Mouse (Mus musculus) midbrain, embryonic 11.5 days (tissue): Measurements from ENCODE around the gene Rasa3. TPM values are rescaled to one million over a fixed set of nuclear protein-coding genes. Genes with fewer than 3 reads are reported as not detected.

Source experiments
- ATAC-seq: fragments of 200-750 bp; cut with Nextera tagmentation; 2 replicates; pipeline ENCODE4 v1.8.0; 2017; ENCODE audit warnings: moderate TSS enrichment, moderate library complexity; ENCODE audit not compliant: low FRiP score
- DNase-seq: peaks from one replicate; pipeline ENCODE4 v3.0.0; 2015; ENCODE audit warnings: low spot score; ENCODE audit errors: missing footprints
- H3K27ac ChIP-seq: fragments of 300-500 bp; sonication (generic); 2 replicates; pipeline ENCODE4 v1.5.1; 2014; ENCODE audit warnings: low read depth, low read length
- H3K27me3 ChIP-seq: fragments of 300-500 bp; sonication (generic); 2 replicates; pipeline ENCODE4 v1.6.1; 2014; ENCODE audit warnings: mild to moderate bottlenecking, low read length, moderate library complexity, mixed read lengths; ENCODE audit not compliant: control insufficient read depth, insufficient read depth
- H3K36me3 ChIP-seq: fragments of 300-500 bp; sonication (generic); 2 replicates; pipeline ENCODE4 v1.6.1; 2014; ENCODE audit warnings: mild to moderate bottlenecking, low read length, moderate library complexity, mixed read lengths; ENCODE audit not compliant: control insufficient read depth, insufficient read depth
- H3K4me1 ChIP-seq: fragments of 300-500 bp; sonication (generic); 2 replicates; pipeline ENCODE4 v1.6.1; 2014; ENCODE audit warnings: low read length; ENCODE audit not compliant: control insufficient read depth, insufficient read depth
- H3K4me2 ChIP-seq: fragments of 300-500 bp; sonication (generic); 2 replicates; pipeline ENCODE4 v1.6.1; 2014; ENCODE audit warnings: mild to moderate bottlenecking, moderate library complexity
- H3K4me3 ChIP-seq: fragments of 300-500 bp; sonication (generic); 2 replicates; pipeline ENCODE4 v1.5.1; 2014; ENCODE audit warnings: low read depth, low read length
- H3K9ac ChIP-seq: fragments of 300-500 bp; sonication (generic); 2 replicates; pipeline ENCODE4 v1.6.1; 2014; ENCODE audit warnings: low read length
- H3K9me3 ChIP-seq: fragments of 300-500 bp; sonication (generic); 2 replicates; pipeline ENCODE4 v1.6.1; 2016; ENCODE audit warnings: low read length; ENCODE audit not compliant: control insufficient read depth
- WGBS: fragments of 180-500 bp; shearing (Covaris S2); extraction: QIAGEN DNeasy Blood & Tissue Kit; methylation state at CpG from one replicate; pipeline ENCODE4 v1.1.7; 2014; 5-methylcytosine and 5-hydroxymethylcytosine counted together
- polyA plus RNA-seq: library from polyadenylated mRNA; unstranded; fragments of >200 nt; fragmentation: Nextera tagmentation; extraction: Ambion mirVana; gene quantifications from 2 replicates; pipeline ENCODE4 v1.2.1, GENCODE M21; 2014

Gene Rasa3
- polyA plus RNA-seq, 1 experiment from 2014 or later, result 19.8 TPM

- no peak for ATAC-seq
Measured at GRCm38 (mm10) chr8:13665944-13666343, 11.5 kb downstream of the Rasa3 start.

GRCm38 (mm10) chr8:13665538-13665937 lies 11.9 kb downstream of the Rasa3 start:
- Histone ChIP-seq H3K9me3 (no peaks in the 10 kb centered on the region), H3K4me3 (no peak overlapping the region), H3K9ac (no peak overlapping the region), H3K27ac (no peak overlapping the region), H3K36me3 (no peaks in the 10 kb centered on the region), H3K27me3 (no peaks in the 10 kb centered on the region), H3K4me1 (no peaks in the 10 kb centered on the region), H3K4me2 (no peak overlapping the region)
- no peak for DNase-seq
- WGBS, result 82% methylated on average over 4 of the region's 4 CpGs
- no peak for ATAC-seq

More at GRCm38 (mm10) chr8:13665944-13666343, 11.5 kb downstream of the Rasa3 start:
- H3K4me3 ChIP-seq, result no peak overlapping the region
- no peaks in the 10 kb centered on the region for H3K4me1 ChIP-seq
- no peak for DNase-seq
- 89% methylated on average over 8 of the region's 8 CpGs for whole genome bisulfite sequencing
- H3K9me3 ChIP-seq, result no peaks in the 10 kb centered on the region
- H3K36me3 ChIP-seq, result no peaks in the 10 kb centered on the region
- H3K9ac ChIP-seq, result no peak overlapping the region
- no peak overlapping the region for H3K4me2 ChIP-seq
- H3K27me3 ChIP-seq, result no peaks in the 10 kb centered on the region
- no peak overlapping the region for H3K27ac ChIP-seq

GRCm38 (mm10) chr8:13664711-13665210 lies 12.6 kb downstream of the Rasa3 start:
- Histone ChIP-seq H3K4me1 (no peaks in the 10 kb centered on the region), H3K36me3 (no peaks in the 10 kb centered on the region), H3K9me3 (no peaks in the 10 kb centered on the region), H3K27me3 (no peaks in the 10 kb centered on the region), H3K9ac (no peak overlapping the region), H3K27ac (no peak overlapping the region), H3K4me2 (no peak overlapping the region), H3K4me3 (no peak overlapping the region)
- no peak for ATAC-seq
- no peak for DNase-seq
- 90% methylated on average over 6 of the region's 6 CpGs for WGBS

- Histone ChIP-seq H3K4me2 (no peak overlapping the region), H3K9me3 (no peaks in the 10 kb centered on the region), H3K36me3 (no peaks in the 10 kb centered on the region), H3K9ac (no peak overlapping the region), H3K4me3 (no peak overlapping the region), H3K27ac (no peak overlapping the region), H3K27me3 (no peaks in the 10 kb centered on the region), H3K4me1 (no peaks in the 10 kb centered on the region)
- DNase-seq (no peak), ATAC-seq (no peak)
- WGBS, result 89% methylated on average over 13 of the region's 13 CpGs
Measured at GRCm38 (mm10) chr8:13660323-13660722, 17.1 kb downstream of the Rasa3 start.

GRCm38 (mm10) chr8:13657479-13657878 lies 19.9 kb downstream of the Rasa3 start:
- ATAC-seq, result no peak
- Histone ChIP-seq H3K27me3 (no peaks in the 10 kb centered on the region), H3K4me1 (no peaks in the 10 kb centered on the region), H3K9me3 (no peaks in the 10 kb centered on the region), H3K27ac (no peak overlapping the region), H3K36me3 (no peaks in the 10 kb centered on the region), H3K9ac (no peak overlapping the region), H3K4me2 (no peak overlapping the region), H3K4me3 (no peak overlapping the region)
- 81% methylated on average over 12 of the region's 12 CpGs for WGBS
- DNase-seq, result no peak

- no peaks in the 10 kb centered on the region for H3K4me1 ChIP-seq
- H3K36me3 ChIP-seq, result no peaks in the 10 kb centered on the region
- WGBS, result 89% methylated on average over 5 of the region's 5 CpGs
- ATAC-seq (no peak), DNase-seq (no peak)
- H3K9ac ChIP-seq, result no peak overlapping the region
- no peak overlapping the region for H3K4me3 ChIP-seq
- H3K9me3 ChIP-seq, result no peaks in the 10 kb centered on the region
- H3K27me3 ChIP-seq, result no peaks in the 10 kb centered on the region
- H3K27ac ChIP-seq, result no peak overlapping the region
- H3K4me2 ChIP-seq, result no peak overlapping the region
Measured at GRCm38 (mm10) chr8:13655033-13655351, 22.4 kb downstream of the Rasa3 start.

GRCm38 (mm10) chr8:13654350-13655032 lies 22.9 kb downstream of the Rasa3 start:
- H3K4me1 ChIP-seq, result peaks cover 2% of the 10 kb centered on the region; the same call in 1 of the 2 replicates
- H3K27ac ChIP-seq, result no peak overlapping the region
- H3K9ac ChIP-seq, result no peak overlapping the region
- H3K27me3 ChIP-seq, result no peaks in the 10 kb centered on the region
- no peak overlapping the region for H3K4me3 ChIP-seq
- no peaks in the 10 kb centered on the region for H3K9me3 ChIP-seq
- no peak for ATAC-seq
- WGBS, result 84% methylated on average over 11 of the region's 11 CpGs
- DNase-seq, result no peak
- H3K4me2 ChIP-seq, result no peak overlapping the region
- H3K36me3 ChIP-seq, result no peaks in the 10 kb centered on the region

- WGBS, result 93% methylated on average over 11 of the region's 11 CpGs
- ATAC-seq (no peak), DNase-seq (no peak)
- H3K27me3 ChIP-seq, result no peaks in the 10 kb centered on the region
- no peak overlapping the region for H3K9ac ChIP-seq
- H3K4me2 ChIP-seq, result no peak overlapping the region
- H3K36me3 ChIP-seq, result no peaks in the 10 kb centered on the region
- H3K27ac ChIP-seq, result no peak overlapping the region
- H3K4me3 ChIP-seq, result no peak overlapping the region
- H3K4me1 ChIP-seq, result peaks cover 17% of the 10 kb centered on the region
- no peaks in the 10 kb centered on the region for H3K9me3 ChIP-seq
Measured at GRCm38 (mm10) chr8:13650541-13651191, 26.7 kb downstream of the Rasa3 start.

- Histone ChIP-seq H3K36me3 (no peaks in the 10 kb centered on the region), H3K27ac (peak overlapping the region; percentile 7), H3K9me3 (no peaks in the 10 kb centered on the region), H3K4me1 (peaks cover 23% of the 10 kb centered on the region), H3K4me3 (no peak overlapping the region), H3K27me3 (no peaks in the 10 kb centered on the region), H3K9ac (peak overlapping the region; percentile 21), H3K4me2 (no peak overlapping the region)
- no peak for DNase-seq
- WGBS, result 33% methylated on average over 3 of the region's 3 CpGs
- ATAC-seq, result no peak
Measured at GRCm38 (mm10) chr8:13649154-13649515, 28.3 kb downstream of the Rasa3 start.
